Mouse (Mus musculus) urinary bladder, adult 2 months (tissue): ENCODE measurements around the gene Pnpla5. TPM values are rescaled to one million over a fixed set of nuclear protein-coding genes. Genes with fewer than 3 reads are reported as not detected.
"Not testable (repeated sequence)": the region's sequence is repeated elsewhere in the genome, so short reads cannot be mapped to it uniquely, and the experiment has no call there.

Experiments
- DNase-seq: peaks from one replicate; pipeline ENCODE4 v3.0.0; 2022; ENCODE audit warnings: low spot score
- polyA plus RNA-seq: library from polyadenylated mRNA; depleted of rRNA; stranded (reverse); fragments of >200 nt; gene quantifications from 2 replicates; pipeline ENCODE4 v1.2.3, GENCODE M21; 2012

The Pnpla5 gene
- polyA plus RNA-seq, 1 experiment, result not detected

DNA sequence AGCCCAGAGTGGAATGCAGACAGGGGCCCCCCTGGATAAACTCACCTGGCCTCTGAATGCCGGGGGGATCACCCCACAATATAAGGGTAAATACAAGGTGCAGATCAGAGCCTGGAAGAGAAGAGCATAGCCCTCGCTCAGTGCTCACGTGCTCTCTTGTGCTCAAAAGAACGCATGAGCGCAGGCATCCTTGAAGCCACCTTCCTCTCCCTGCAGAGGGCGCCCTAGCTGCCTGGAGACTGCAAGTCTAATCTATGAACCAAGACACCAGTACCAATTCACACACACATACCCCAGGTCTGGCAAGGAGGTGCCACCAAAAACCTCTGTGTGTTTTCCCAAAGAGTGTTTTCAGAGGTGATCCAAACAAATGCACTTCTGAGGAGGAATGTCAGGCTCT is 2.4 kb downstream of the Pnpla5 start:
- DNase-seq, result no peak

DNA sequence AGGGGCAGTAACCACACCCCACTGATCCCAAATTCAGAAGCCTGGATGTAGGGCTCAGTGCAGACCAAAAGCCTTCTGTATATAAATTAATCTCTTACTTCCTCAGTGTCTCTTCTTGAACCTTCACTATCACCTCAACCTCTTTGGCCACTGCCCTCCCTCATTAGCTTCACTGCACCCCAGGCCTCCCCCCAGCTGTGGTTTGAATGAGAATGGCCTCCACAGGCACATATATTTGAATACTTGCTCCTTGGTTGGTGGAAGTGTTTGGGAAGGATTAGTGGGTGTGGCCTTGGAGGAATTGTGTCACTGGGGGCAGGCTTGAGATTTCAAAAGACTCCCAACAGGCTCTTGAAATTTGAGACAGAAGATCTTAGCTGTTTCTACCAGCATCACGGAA is 6.5 kb downstream of the Pnpla5 start:
- DNase-seq, result no peak

DNA sequence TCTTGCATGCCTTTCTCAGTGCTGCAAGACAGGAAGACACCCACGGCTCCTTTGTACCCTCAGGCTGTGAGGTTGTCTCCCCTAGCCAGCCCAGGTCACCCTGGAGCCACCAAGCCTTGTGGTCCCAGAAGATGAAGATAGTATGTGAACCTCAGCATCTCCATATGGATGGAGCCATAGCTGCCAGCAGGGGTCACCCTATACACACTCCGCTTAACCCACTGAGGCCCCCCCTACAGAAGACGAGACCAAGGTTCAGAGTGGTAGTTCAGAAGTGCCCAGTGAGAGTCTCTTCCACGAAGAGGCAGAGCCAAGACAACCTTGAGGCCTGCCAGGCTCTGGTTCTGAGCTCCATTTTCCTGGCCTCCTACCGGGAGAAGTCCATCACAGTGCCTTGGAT is 7.2 kb downstream of the Pnpla5 start:
- no peak for DNase-seq

- DNase-seq, result no peak
These were observed 9.1 kb downstream of the Pnpla5 start for GRCm38 (mm10) chr15:84113873-84114272.

- DNase-seq, result no peak
These were observed 14.1 kb downstream of the Pnpla5 start for GRCm38 (mm10) chr15:84108899-84109298.

DNA sequence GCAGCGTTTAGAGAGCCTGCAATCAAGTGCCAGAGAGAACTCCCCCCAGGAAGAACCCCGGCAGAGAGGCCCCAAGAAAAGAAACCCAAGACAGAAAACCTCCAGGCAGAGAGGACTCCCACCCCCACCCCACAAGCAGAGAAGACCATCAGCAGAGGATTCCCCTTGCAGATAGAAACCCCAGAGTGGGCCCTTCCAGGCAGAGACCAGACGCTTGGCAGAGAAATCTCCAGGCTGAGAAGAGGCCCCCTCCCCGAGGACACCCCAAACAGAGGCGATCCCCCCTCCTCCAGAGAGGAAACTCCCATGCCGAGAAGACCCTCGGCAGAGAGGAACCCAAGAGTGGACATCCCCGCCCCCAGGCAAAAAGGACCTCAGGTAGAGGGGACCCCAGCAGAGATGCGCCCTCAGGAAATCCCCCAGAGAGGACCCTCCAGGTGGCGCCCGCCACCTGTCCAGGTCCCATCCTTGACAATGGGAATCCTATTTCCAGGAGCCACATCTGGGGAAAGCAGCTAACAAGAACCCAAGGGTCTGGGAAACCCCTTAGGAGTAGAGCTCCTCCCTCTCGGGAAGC is 17.0 kb downstream of the Pnpla5 start:
- DNase-seq, result no peak

DNA sequence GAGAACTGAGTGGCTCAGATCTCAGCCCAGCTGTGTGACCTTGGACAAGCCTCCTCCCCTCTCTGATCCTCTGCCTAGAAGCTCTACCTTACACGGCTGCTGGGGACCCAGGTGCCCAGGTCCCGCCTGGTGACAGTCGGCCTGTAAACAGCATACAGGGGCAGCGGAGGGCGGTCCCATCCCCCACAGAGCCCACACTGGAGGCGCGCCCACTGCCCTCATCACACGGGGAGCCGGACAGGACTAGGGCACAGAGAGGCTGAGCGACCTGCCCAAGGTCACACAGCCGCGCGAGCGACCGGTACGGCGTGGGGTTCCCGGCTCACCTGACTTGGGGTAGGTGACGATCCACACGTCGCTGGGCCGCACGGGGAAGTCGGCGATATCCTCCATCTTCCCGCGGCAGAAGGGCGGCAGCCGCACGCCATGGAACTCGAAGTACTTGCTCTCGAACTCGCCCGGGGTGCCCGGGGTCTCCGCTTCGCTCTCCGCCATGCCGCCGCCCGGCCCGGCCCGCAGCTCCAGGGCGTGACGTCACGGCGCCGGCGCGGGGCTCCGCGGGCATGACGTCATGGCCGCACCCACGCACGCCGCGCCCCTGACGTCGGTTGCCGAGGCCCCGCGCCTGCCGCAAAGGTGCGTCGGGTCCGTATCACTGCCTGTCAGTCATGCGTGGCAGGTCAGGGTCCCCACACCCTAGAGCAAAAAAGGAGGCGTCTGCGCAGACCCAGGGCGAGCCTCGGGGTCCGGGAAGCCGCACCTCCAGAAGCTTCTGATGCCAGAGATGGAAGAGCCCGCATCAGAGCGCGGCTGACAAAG is 17.7 kb downstream of the Pnpla5 start, which contains the start of gene Sult4a1:
TSS of gene Sult4a1 (minus strand) at position 650 of the 819 bp plus-strand sequence.
- DNase-seq, result no peak

DNA sequence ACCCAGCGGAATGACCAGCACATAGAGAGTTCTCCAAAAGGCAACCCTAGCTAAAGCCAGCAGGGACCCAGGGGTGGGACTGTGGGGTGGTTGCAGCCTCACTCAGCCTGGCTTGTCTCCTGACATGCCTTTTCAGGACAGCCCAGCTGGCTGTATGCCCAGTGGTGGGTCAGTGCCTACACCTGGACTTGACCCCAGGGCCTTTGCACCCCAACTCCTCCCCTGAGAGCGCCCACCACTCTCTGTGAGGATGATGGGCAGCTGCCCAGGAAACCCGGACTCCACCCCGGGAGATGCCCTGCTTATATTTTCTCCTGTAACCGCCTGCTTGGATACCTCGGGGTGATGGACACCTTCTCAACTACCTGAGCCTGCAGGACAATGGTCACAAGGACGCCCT is 18.3 kb downstream of the Pnpla5 start:
- no peak for DNase-seq

GRCm38 (mm10) chr15:84097536-84097935 is 25.4 kb downstream of the Pnpla5 start:
- DNase-seq, result not testable (repeated sequence)

DNA sequence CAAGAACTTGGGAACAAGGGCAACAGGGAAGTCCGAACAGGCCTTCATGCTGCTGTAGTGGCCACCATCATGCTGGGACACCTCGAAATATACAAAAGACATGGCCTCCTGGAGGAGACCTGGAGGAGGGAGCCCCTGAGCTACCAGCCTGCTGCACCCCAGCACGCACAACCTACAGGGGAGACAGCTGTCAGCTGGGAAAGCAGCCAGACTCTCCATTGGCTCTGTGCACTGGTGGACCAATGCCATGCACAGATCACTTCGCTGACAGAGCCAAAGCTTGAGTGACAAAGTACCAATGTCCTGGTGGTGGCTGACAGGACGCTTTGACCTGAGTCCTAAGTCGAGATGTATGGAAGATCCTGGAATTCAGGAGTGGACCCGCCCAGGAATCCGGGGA is 26.9 kb downstream of the Pnpla5 start:
- no peak for DNase-seq

- no peak for DNase-seq
These were observed 28.1 kb downstream of the Pnpla5 start for GRCm38 (mm10) chr15:84094921-84095320.

GRCm38 (mm10) chr15:84086775-84087174 is 36.2 kb downstream of the Pnpla5 start:
- no peak for DNase-seq

DNA sequence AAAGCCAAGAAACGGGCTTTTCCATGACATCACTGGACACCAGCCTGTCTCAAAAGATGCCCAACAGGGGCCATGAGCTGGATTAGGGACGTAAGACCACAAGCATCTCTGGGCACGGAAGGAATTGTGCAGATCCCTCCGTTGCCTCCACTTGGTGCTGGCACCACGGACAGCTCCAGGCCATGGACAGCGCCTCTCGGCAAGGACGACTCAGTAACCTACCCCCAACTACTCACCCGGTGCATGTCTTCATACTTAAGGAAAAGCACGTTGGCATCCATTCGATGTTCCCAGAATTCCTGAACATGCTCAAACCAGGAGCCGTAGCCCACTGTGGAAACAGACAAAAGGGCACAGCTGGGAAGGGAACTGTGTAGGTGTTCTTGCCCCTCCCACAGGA is 36.6 kb downstream of the Pnpla5 start:
- DNase-seq, result no peak

- no peak for DNase-seq
These were observed 42.9 kb downstream of the Pnpla5 start for GRCm38 (mm10) chr15:84080069-84080468.

DNA sequence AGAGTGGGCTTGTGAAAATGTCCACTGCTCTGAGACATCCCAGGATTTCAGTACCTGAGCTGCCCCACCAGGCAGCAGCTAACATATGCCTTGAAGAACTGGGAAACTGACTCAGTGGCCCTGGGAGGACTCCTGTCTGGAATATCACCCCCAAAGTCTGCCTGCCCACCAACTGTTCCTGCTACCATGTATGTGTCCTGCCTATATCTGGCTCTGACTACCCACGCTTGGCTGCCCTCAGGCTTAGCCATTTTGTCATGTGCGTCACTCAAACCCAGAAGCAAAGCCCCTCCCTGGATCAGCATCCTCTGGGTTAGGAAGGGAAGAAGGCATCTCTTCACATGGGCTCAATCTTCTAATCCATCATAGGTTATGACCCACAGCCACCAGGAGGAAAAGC is 43.5 kb downstream of the Pnpla5 start:
- no peak for DNase-seq

- DNase-seq, result no peak
These were observed 44.3 kb downstream of the Pnpla5 start for GRCm38 (mm10) chr15:84078667-84079066.

DNA sequence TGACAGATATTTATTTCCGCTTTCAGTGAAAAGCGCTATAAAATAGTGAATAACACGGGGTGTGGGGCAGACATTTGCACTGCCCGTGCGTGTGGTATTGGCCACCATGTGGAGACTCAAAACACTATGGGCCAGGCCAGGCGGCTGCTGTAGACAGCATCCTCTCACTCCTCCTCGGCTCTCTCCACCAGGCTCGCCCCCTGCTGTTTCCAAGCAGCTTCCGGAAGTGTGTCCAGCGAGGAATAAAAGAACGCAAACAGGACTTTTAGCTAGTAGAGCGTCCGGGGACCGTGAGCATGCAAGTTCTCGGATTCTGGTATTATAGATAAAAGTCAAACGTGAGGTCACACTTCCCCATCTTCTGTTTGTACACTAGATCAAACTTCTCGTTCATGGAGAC is 45.8 kb downstream of the Pnpla5 start:
- DNase-seq, result no peak

DNA sequence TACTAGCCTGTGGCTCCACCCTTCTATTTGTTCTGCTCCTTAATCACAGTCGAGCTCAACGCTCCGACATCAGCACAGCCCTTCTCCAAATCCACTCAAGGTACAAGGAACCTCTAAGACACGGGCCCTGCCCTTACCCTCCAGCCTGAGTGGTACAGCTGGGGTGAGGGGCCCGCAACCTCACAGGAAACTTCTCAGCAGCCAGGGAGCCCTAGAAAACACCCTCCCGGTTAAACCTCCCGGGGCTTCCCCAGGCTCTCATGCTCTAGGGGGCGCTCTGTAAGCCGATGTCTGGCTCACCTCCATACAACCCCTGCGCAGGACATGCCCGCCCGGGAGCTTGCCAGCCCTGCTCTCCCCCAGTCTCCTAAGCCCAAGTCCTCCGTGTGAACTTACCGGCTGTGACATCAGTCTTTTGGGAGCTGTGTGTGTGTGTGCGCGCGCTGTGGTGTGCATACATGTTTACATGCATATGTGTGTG is 48.2 kb downstream of the Pnpla5 start:
- no peak for DNase-seq

- DNase-seq, result peak; percentile 37
These were observed 48.9 kb downstream of the Pnpla5 start for GRCm38 (mm10) chr15:84073911-84074704.

- DNase-seq, result no peak
These were observed 49.9 kb downstream of the Pnpla5 start for GRCm38 (mm10) chr15:84073058-84073457.

- no peak for DNase-seq
These were observed 50.7 kb downstream of the Pnpla5 start for GRCm38 (mm10) chr15:84072226-84072625.

GRCm38 (mm10) chr15:84070116-84070676 is 52.8 kb downstream of the Pnpla5 start:
- DNase-seq, result no peak
